Mouse (Mus musculus) forebrain, embryonic 13.5 days (tissue): Measurements from ENCODE around the gene Col15a1. TPM values are rescaled to one million over a fixed set of nuclear protein-coding genes. Genes with fewer than 3 reads are reported as not detected.

ENCODE experiments used
- ATAC-seq: fragments of 200-750 bp; cut with Nextera tagmentation; 2 replicates; pipeline ENCODE4 v1.8.0; 2017
- H3K27ac ChIP-seq: fragments of 300-500 bp; sonication (generic); 2 replicates; pipeline ENCODE4 v1.5.1; 2015; ENCODE audit warnings: inconsistent platforms, mild to moderate bottlenecking, moderate library complexity
- H3K27me3 ChIP-seq: fragments of 300-500 bp; sonication (generic); 2 replicates; pipeline ENCODE4 v1.6.1; 2015; ENCODE audit warnings: mild to moderate bottlenecking, inconsistent platforms
- H3K36me3 ChIP-seq: fragments of 300-500 bp; sonication (generic); 2 replicates; pipeline ENCODE4 v1.6.1; 2015; ENCODE audit warnings: mild to moderate bottlenecking, inconsistent platforms; ENCODE audit not compliant: poor library complexity, severe bottlenecking
- H3K4me1 ChIP-seq: fragments of 300-500 bp; sonication (generic); 2 replicates; pipeline ENCODE4 v1.6.1; 2015; ENCODE audit warnings: inconsistent platforms
- H3K4me2 ChIP-seq: fragments of 300-500 bp; sonication (generic); 2 replicates; pipeline ENCODE4 v1.6.1; 2015; ENCODE audit warnings: inconsistent platforms, mild to moderate bottlenecking, moderate library complexity
- H3K4me3 ChIP-seq: fragments of 300-500 bp; sonication (generic); 2 replicates; pipeline ENCODE4 v1.5.1; 2015; ENCODE audit warnings: mild to moderate bottlenecking, inconsistent platforms
- H3K9ac ChIP-seq: fragments of 300-500 bp; sonication (generic); 2 replicates; pipeline ENCODE4 v1.6.1; 2015; ENCODE audit warnings: mild to moderate bottlenecking, inconsistent platforms
- H3K9me3 ChIP-seq: fragments of 300-500 bp; sonication (generic); replicated peaks from 2 replicates; pipeline ENCODE4 v1.6.1; 2016; ENCODE audit warnings: inconsistent platforms
- whole genome bisulfite sequencing: fragments of 180-500 bp; shearing (Covaris S2); methylation state at CpG from one replicate; pipeline ENCODE4 v1.1.7; 2015; 5-methylcytosine and 5-hydroxymethylcytosine counted together
- polyA plus RNA-seq: library from polyadenylated mRNA; unstranded; fragments of >200 nt; fragmentation: Nextera tagmentation; extraction: Ambion mirVana; gene quantifications from 2 replicates; pipeline ENCODE4 v1.2.1, GENCODE M21; 2015

Col15a1 gene
- polyA plus RNA-seq, 1 experiment from 2014 or later = 2.4 TPM

DNA sequence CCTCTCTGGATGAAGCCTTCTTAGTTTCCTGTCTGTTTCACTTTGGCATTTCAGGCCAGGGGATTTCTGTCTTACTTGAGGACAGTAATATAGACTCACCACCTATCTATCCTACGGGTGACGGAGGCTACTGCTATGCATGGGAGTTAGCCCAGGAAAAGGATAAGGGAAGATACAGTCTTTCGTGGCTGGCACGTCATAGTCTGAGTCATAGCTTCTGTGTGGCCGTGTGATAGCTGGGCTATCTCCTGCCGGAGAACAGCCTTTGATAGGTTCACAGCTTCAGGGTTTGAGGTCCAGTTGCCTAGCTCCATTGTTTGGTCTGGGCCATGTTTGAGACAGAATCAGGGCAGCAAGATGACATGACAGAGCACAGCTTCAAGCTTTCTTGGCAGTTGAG, 70.4 kb downstream of the Col15a1 start:
- Histone ChIP-seq H3K9me3 (no peaks in the 10 kb centered on the region), H3K9ac (no peak overlapping the region), H3K36me3 (no peaks in the 10 kb centered on the region), H3K4me1 (no peaks in the 10 kb centered on the region), H3K4me2 (no peak overlapping the region), H3K4me3 (no peak overlapping the region), H3K27ac (no peak overlapping the region), H3K27me3 (no peaks in the 10 kb centered on the region)
- 90% methylated on average over 6 of the region's 6 CpGs for WGBS
- ATAC-seq = no peak

GRCm38 (mm10) chr4:47279085-47279707, 71.2 kb downstream of the Col15a1 start:
- WGBS = 50% methylated on average over 10 of the region's 10 CpGs
- no peak for ATAC-seq
- Histone ChIP-seq H3K4me3 (no peak overlapping the region), H3K4me1 (no peaks in the 10 kb centered on the region), H3K4me2 (no peak overlapping the region), H3K27ac (no peak overlapping the region), H3K9me3 (no peaks in the 10 kb centered on the region), H3K36me3 (no peaks in the 10 kb centered on the region), H3K27me3 (no peaks in the 10 kb centered on the region), H3K9ac (no peak overlapping the region)

DNA sequence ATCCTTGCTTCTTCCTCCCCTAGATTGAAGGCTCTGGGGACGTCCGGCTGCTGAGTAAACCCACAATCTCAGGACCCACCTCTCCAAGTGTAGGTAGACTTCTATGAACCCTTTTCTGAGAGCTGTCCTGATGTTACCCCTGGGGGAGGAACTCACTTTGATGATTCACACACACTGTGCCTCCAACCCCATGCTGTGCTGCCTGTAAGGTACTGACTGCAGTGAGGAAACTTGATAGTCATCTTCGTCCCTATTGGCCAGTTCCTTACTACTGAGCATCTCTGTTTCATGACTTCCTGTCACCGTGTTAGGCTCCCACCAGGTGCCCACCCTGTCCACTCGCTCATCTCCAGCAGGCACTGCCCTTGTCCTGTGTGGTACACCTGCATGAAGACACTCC, 72.2 kb downstream of the Col15a1 start:
- 88% methylated on average over 5 of the region's 5 CpGs for WGBS

GRCm38 (mm10) chr4:47281920-47282682, 74.1 kb downstream of the Col15a1 start:
- peak; percentile 65; the same call in 1 of the 2 replicates for ATAC-seq
- no peak overlapping the region for H3K27ac ChIP-seq

More for the DNA sequence above, 72.2 kb downstream of the Col15a1 start:
- H3K27me3 ChIP-seq = no peaks in the 10 kb centered on the region
- no peaks in the 10 kb centered on the region for H3K36me3 ChIP-seq
- H3K9me3 ChIP-seq = no peaks in the 10 kb centered on the region
- no peak overlapping the region for H3K4me3 ChIP-seq
- ATAC-seq = no peak
- no peak overlapping the region for H3K9ac ChIP-seq
- H3K4me1 ChIP-seq = peaks cover 3% of the 10 kb centered on the region; the same call in 1 of the 2 replicates
- H3K27ac ChIP-seq = no peak overlapping the region
- no peak overlapping the region for H3K4me2 ChIP-seq

DNA sequence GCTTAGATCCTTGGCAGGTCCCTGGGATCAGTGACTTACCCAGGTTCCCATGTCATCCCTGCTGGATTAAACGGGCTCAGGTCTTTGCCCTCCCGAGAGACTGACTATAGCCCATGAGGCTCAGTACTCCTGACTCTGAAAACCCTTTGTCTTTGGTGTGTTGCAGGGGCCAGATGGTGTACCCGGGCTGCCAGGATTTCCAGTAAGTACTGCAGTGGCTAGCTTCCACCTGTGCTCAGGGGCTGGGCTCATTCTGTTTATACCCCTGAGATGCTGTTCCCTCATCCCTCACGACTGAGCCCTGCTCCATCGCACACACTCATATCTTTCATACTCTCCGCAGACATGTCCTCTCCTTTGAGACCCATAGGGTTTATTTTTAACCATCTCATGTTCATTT, 76.3 kb downstream of the Col15a1 start:
- H3K4me2 ChIP-seq = no peak overlapping the region
- H3K27ac ChIP-seq = no peak overlapping the region
- H3K9me3 ChIP-seq = no peaks in the 10 kb centered on the region
- 0 out of 2 replicates have a peak, but pooled peaks have one; percentile 22 for ATAC-seq
- no peak overlapping the region for H3K4me3 ChIP-seq
- peaks cover 3% of the 10 kb centered on the region; the same call in 1 of the 2 replicates for H3K4me1 ChIP-seq
- no peak overlapping the region for H3K9ac ChIP-seq
- no peaks in the 10 kb centered on the region for H3K36me3 ChIP-seq
- H3K27me3 ChIP-seq = no peaks in the 10 kb centered on the region
- 78% methylated on average over 6 of the region's 6 CpGs for WGBS

More at GRCm38 (mm10) chr4:47281920-47282682, 74.1 kb downstream of the Col15a1 start:
- no peaks in the 10 kb centered on the region for H3K36me3 ChIP-seq
- peaks cover 3% of the 10 kb centered on the region; the same call in 1 of the 2 replicates for H3K4me1 ChIP-seq
- no peak overlapping the region for H3K4me3 ChIP-seq
- no peaks in the 10 kb centered on the region for H3K9me3 ChIP-seq
- no peaks in the 10 kb centered on the region for H3K27me3 ChIP-seq
- no peak overlapping the region for H3K4me2 ChIP-seq
- H3K9ac ChIP-seq = no peak overlapping the region
- WGBS = 79% methylated on average over 6 of the region's 6 CpGs

DNA sequence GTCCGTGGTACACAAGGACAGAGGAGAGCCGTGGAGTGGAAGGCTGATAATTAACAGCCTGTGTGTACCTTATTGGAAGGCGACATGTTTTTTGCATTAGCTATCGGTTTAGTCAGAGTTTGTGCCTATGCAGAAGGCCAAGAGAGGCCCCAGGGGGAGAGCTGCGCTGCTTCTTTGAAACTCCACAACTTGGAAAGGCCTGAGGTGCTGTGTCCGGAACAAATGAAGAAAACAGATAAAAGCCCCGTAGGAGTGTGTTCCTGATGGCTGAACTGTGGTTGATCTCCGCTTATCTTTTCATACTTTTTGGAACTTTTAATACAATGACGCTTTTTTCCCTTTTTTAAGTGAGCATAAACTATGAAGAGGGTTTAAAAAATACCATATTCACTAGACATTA, 76.9 kb downstream of the Col15a1 start:
- Histone ChIP-seq H3K4me3 (no peak overlapping the region), H3K4me2 (no peak overlapping the region), H3K9ac (no peak overlapping the region), H3K27ac (no peak overlapping the region), H3K36me3 (no peaks in the 10 kb centered on the region), H3K27me3 (no peaks in the 10 kb centered on the region), H3K9me3 (no peaks in the 10 kb centered on the region), H3K4me1 (peaks cover 3% of the 10 kb centered on the region; the same call in 1 of the 2 replicates)
- WGBS = 79% methylated on average over 9 of the region's 9 CpGs
- no peak for ATAC-seq

GRCm38 (mm10) chr4:47286599-47287147, 78.7 kb downstream of the Col15a1 start:
- H3K27me3 ChIP-seq = no peaks in the 10 kb centered on the region
- H3K36me3 ChIP-seq = no peaks in the 10 kb centered on the region
- H3K9me3 ChIP-seq = no peaks in the 10 kb centered on the region
- H3K9ac ChIP-seq = no peak overlapping the region
- WGBS = 93% methylated on average over 3 of the region's 3 CpGs
- H3K4me2 ChIP-seq = no peak overlapping the region
- H3K4me1 ChIP-seq = peaks cover 3% of the 10 kb centered on the region; the same call in 1 of the 2 replicates
- H3K27ac ChIP-seq = no peak overlapping the region
- ATAC-seq = no peak
- H3K4me3 ChIP-seq = no peak overlapping the region

GRCm38 (mm10) chr4:47287468-47287867, 79.5 kb downstream of the Col15a1 start:
- H3K27ac ChIP-seq = no peak overlapping the region
- H3K27me3 ChIP-seq = no peaks in the 10 kb centered on the region
- no peak for ATAC-seq
- no peak overlapping the region for H3K4me3 ChIP-seq
- no peak overlapping the region for H3K4me2 ChIP-seq
- H3K9ac ChIP-seq = no peak overlapping the region
- no peaks in the 10 kb centered on the region for H3K9me3 ChIP-seq
- H3K36me3 ChIP-seq = no peaks in the 10 kb centered on the region
- WGBS = 72% methylated on average over 4 of the region's 4 CpGs
- H3K4me1 ChIP-seq = peaks cover 3% of the 10 kb centered on the region; the same call in 1 of the 2 replicates

GRCm38 (mm10) chr4:47288306-47288705, 80.3 kb downstream of the Col15a1 start:
- H3K36me3 ChIP-seq = no peaks in the 10 kb centered on the region
- no peak overlapping the region for H3K27ac ChIP-seq
- 34% methylated on average over 4 of the region's 4 CpGs for WGBS
- peaks cover 3% of the 10 kb centered on the region; the same call in 1 of the 2 replicates for H3K4me1 ChIP-seq
- no peaks in the 10 kb centered on the region for H3K9me3 ChIP-seq
- H3K9ac ChIP-seq = no peak overlapping the region
- no peak overlapping the region for H3K4me3 ChIP-seq
- no peak for ATAC-seq
- no peak overlapping the region for H3K4me2 ChIP-seq
- H3K27me3 ChIP-seq = no peaks in the 10 kb centered on the region

DNA sequence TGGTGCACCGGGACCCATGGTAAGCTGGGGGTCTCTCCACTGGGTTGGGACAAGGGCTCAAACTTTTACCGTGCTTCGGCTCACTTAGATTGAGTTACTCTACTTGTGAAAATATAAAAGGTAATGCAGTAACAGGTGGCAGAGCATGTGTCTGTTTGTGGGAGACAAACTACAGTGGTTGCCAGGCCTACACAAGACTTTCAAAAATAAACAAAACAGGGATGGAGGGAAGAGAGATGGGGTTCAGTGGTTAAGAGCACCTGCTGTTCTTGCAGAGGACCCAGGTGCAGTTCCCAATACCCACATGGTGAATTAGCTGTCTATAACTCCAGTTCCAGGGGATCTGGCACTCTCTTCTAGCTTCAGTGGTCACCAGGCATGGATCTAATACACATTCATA, 81.6 kb downstream of the Col15a1 start:
- H3K27ac ChIP-seq = no peak overlapping the region
- H3K4me1 ChIP-seq = peaks cover 3% of the 10 kb centered on the region; the same call in 1 of the 2 replicates
- no peaks in the 10 kb centered on the region for H3K27me3 ChIP-seq
- H3K36me3 ChIP-seq = no peaks in the 10 kb centered on the region
- no peak overlapping the region for H3K4me3 ChIP-seq
- no peak overlapping the region for H3K9ac ChIP-seq
- H3K4me2 ChIP-seq = no peak overlapping the region
- no peaks in the 10 kb centered on the region for H3K9me3 ChIP-seq
- WGBS = 93% methylated on average over 3 of the region's 3 CpGs
- no peak for ATAC-seq

- Histone ChIP-seq H3K27me3 (no peaks in the 10 kb centered on the region), H3K36me3 (no peaks in the 10 kb centered on the region), H3K4me1 (no peaks in the 10 kb centered on the region), H3K4me3 (no peak overlapping the region), H3K4me2 (no peak overlapping the region), H3K27ac (peak overlapping the region; percentile 49; the same call in 1 of the 2 replicates), H3K9ac (no peak overlapping the region), H3K9me3 (no peaks in the 10 kb centered on the region)
- 83% methylated on average over 2 of the region's 2 CpGs for WGBS
- ATAC-seq = no peak
These were observed 82.5 kb downstream of the Col15a1 start for GRCm38 (mm10) chr4:47290448-47290847.

- WGBS = 54% methylated on average over 1 of the region's 1 CpGs
- Histone ChIP-seq H3K9ac (no peak overlapping the region), H3K4me3 (no peak overlapping the region), H3K4me1 (no peaks in the 10 kb centered on the region), H3K4me2 (no peak overlapping the region), H3K9me3 (no peaks in the 10 kb centered on the region), H3K27ac (peak overlapping the region; percentile 49; the same call in 1 of the 2 replicates), H3K36me3 (no peaks in the 10 kb centered on the region), H3K27me3 (no peaks in the 10 kb centered on the region)
- peak; percentile 69 for ATAC-seq
These were observed 83.1 kb downstream of the Col15a1 start for GRCm38 (mm10) chr4:47291013-47291412.
